Mouse (Mus musculus) kidney, postnatal 4 days (tissue): ENCODE data around the gene L3mbtl3.

Source experiments
- DNase-seq, 2 experiments: peaks; one replicate each; pipeline ENCODE4 v3.0.0; 2021; ENCODE audit warnings: mixed read lengths in 2 of 2

L3mbtl3 gene

GRCm38 (mm10) chr10:26333966-26334365 lies 41.8 kb downstream of the L3mbtl3 start:
- no peak for DNase-seq

DNA sequence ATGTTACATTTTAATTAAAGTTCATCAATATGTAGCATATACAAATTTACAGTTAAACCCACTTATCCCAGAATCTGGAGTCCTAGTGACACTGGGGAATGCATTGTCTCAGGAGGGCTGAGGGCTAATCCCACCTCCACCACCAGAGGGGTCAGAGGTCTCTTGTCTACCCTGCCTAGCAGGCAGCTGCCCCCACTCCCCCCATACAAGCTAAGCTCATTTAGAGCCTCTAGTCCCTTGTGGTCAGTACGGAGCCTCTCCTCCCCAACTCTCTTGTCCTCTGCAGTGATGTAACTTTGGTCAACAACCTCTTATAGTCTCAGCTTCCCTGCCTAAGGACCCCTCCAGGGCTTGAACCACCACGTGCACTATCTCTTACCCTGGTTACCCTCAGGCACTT lies 43.0 kb downstream of the L3mbtl3 start:
- no peak for DNase-seq

DNA sequence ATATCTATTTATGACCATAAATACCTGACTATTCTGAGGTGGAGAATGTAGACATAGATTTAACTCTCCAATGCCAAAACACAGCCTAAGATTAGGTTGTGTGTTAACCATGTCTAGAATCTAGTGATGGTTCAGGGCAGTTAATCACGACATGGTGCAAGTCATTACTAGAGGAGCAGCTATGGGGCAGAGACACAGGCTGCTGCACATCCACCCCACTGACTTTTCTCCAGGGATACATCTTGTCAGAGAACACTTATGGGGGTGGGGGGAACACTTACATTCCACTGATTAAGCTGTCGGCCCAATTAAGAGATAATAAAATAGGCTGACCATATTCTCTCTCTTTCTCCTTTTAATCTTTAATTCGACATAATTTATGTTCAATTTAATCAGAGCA lies 46.9 kb downstream of the L3mbtl3 start:
- DNase-seq: no peak

DNA sequence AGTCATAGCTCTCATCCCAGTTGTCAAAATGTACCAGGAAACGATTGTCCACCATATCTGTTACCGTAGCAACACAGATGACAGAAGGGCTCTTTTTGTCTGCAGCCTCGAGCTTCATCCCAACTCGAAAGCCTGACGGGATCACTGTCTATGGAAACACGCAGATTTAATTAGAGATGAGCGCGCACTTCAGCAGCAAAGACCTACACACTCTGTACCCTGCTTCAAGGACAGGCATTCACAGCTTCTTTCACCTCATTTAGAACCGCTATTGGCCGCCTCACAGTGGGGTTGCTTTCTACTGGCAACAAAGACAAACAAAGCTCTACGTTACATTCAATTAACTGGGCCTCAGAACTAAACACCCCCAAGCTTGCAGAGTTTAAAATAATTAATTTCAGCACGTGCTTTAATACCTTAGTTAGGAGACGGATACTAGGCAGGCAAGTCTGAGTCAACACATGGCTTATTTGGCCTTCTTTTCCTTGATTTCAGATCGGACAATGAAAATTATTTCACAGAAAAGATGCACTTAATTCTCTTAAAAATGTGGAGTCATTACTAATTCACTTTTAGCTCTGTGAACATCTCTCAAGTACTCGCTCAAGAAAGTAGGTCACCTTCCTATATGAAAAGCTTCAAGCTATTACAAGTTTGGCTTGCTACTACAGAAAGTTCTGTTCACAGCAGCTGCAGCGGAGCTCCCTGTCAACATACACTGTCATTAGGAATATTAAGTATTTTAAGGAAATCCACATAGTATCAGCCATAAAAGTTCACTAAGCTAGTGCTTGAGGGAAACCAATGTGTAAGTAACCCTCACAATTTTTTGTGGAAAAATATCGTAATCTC lies 47.9 kb downstream of the L3mbtl3 start:
- DNase-seq: no peak

- DNase-seq: no peak
Measured at GRCm38 (mm10) chr10:26327291-26327690, 48.5 kb downstream of the L3mbtl3 start.

DNA sequence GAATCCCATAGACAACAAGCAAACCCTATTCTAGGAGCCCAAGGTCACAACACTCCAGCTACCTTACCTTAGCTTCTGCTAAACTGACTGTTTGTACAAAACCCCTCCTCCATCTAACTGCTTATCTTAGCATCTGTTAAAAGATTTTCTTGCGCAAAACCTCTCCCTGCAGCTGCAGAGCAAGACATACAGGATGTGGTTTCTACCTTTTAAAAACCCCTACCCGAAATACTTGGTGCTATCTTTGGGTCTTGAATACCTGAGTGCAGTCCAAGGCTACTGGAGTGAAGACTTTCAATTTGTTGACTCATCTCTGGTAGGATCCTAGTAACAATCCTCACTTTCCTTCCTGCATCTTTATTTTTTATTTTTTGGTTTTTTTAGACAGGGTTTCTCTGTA lies 50.5 kb downstream of the L3mbtl3 start:
- DNase-seq: no peak

DNA sequence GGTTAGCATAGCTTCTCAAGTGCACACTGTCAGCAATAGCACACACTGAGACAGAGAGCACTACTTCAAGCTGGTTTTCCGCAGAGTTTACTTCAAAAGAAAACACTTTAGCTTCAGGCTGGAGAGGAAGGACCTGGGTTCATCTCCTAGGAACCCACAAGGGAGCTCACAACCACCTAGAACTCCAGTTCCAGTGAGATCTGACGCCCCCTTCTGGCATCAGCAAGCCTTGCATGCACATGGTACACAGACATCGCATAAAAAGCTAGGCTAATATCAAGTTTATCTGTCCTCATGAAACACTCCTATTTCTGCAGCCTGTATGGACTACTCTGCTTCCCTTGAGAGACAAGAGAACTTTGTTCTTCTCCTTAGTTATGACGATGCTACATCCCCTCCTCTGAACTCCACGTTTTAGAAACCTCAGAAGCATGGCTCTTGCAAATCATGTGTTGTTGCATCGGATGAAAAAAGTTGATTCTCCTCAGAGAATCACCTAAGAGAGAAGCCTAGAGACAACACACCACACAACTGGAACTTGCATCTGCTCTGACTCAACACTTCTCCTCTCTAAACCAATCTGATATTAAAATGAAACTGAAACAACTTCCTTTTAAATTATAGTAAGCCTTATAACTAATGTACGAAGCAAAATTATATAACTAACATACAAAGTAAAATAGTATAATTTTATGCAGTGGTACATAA lies 53.3 kb downstream of the L3mbtl3 start:
- no peak for DNase-seq

GRCm38 (mm10) chr10:26320679-26321078 lies 55.1 kb downstream of the L3mbtl3 start:
- no peak for DNase-seq

DNA sequence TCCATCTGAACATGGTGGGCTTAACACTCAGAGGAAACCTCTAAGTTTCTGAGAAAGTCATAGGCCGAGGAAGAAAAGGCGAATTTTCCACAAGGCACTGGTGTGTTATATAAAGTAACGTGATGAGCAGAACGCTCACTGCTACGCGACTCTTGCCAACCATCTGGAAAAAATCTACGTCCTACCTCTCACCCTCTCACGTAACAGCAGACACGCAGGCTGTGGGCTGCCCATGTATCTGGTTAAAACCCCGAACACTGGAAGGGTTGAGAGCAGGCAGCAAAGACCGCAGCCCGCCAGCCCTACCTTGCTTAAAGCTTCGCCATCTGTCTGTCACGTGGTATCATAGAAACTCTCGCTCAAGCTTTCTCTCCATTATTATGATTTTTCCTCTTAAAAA lies 61.4 kb downstream of the L3mbtl3 start:
- DNase-seq: no peak

DNA sequence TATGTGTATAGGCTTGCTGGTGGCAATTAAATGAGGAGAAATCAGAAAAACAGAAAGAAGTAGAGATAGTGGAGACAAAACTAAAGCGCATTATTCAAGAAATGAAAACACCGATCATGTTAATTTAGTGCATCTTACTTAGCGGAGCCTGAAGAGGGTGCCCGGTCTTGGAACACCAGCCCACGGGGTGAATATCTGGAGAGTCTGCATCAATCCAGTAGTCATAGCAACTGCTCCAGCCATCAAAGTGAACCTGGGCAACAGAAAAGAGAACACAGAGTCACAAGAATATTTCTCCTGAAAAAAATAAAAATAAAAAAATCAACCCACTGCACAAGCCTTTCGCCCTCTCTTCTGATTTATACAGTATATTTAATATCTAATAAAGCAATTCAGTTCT lies 72.3 kb downstream of the L3mbtl3 start:
- no peak for DNase-seq

- DNase-seq: no peak
Measured at GRCm38 (mm10) chr10:26302336-26302735, 73.4 kb downstream of the L3mbtl3 start.

DNA sequence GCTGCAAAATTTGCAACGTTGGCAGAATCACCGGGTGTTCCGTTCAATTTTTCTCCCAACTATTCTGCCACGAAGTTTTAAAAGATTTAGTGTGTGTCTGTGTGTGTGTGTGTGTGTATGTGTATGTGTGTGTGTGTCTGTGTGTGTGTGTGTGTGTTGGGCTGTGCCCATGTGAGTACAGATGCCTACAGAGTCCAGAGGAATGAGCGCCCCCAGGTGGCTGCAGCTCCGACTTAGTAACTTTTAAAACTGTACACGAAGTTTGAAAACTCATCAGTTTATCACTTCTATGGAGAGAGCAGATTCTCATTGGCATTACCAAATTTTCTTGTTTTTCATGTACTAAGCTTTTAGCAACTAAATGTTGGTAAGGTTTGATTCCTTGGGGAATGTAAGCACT lies 78.1 kb downstream of the L3mbtl3 start:
- DNase-seq: no peak

DNA sequence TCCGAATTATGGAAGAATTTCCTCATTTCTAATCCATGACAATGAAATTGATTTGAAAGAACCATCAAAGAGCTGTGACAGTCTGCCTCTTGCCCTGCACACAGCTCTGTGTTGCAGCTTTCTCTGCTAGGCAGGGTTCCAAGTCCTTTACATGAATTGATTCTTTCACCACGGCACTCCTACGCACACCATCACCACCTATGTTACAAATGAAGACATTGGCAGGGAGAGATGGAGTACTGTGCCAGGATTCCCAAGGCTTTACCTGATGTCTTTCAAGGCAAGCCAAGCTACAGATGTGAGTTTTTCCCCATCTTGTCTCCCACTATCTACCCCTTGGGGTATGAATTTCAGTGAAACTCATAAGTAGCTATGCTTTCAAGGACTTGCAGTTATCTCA lies 78.6 kb downstream of the L3mbtl3 start:
- DNase-seq: no peak

- no peak for DNase-seq
Measured at GRCm38 (mm10) chr10:26287136-26287535, 88.6 kb downstream of the L3mbtl3 start.

DNA sequence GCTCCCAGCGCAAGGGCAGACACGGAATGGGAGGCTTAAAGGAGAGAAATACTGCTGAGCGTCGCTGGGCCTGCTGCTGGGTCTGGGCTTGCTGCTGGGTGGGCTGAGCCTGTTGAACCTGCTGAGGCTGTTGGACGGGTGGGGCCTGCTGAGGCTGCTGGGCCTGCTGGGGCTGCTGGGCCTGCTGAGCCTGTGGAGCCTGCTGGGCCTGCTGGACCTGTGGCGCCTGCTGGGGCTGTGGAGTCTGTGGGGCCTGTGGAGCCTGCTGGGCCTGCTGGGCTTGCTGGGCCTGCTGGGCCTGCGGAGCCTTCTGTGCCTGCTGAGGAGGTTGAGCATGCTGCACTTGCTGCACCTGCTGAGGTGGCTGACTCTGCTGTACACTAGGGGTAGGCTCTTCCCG lies 95.8 kb downstream of the L3mbtl3 start:
- DNase-seq: no peak

- no peak for DNase-seq
Measured at GRCm38 (mm10) chr10:26275414-26275813, 100.4 kb downstream of the L3mbtl3 start.

DNA sequence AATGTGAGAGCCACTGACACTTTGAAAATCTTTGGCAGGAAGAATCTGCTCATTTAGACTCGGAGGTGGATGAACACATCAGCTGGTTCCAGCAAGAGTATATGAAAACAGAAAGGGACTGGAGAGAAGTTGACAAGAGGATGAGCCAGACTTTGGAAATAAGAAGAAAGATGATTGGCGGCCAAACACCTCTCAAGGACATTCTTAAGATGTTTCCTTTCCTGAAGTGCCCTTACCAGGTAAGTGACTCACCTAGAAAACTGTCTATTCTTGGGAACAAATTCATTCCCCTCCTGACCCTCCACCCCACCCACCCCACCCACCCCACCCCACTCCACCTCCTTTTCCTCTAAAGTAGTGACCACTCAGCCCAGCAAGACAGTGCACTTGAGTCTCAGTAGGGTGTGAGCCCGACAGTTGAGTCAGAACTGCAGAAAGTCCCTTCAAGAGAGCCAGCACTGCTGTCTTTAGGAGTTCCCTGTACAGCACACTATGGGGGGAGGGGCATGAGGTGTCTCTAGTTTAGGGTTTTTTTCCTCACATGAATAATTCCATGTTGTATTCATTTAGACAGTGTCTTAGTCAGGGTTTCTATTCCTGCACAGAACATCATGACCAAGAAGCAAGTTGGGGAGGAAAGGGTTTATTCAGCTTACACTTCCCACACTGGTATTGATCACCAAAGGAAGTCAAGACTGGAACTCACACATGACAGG lies 111.9 kb downstream of the L3mbtl3 start:
- DNase-seq: no peak

GRCm38 (mm10) chr10:26259908-26260307 lies 115.9 kb downstream of the L3mbtl3 start:
- DNase-seq: no peak

DNA sequence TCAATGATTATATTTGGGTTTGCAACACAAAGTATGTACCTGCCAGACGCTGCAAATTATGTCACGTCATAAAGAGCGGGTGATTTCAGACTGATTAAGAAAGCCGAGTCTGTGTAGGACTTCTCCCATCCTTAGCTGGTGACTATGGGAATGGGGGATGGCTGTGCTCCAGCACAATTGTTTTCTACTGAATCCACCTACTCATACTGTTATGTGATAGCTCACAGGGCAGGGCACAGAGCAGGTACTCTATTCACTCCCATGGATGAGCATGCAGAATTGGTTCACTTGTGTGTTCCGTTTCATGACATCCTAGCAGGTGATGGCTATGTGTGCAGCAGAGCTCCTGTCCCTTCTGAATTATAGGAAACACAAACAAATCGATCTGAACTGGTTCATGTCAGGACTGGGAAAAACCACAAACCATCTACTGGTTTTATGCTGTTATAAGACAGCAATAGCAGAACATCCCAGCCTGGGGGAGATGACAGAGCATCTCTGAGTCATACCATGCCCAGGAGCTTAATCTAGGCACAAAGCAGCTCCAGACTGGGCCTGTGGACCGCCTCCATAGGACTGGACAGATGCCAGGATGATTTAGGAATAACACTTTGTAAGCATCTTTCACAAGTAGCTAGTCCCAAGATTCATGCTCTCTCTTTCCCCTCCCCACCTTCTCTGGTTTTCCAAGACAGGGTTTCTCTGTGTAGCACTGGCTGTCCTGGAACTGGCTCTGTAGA lies 126.2 kb downstream of the L3mbtl3 start:
- DNase-seq: no peak

DNA sequence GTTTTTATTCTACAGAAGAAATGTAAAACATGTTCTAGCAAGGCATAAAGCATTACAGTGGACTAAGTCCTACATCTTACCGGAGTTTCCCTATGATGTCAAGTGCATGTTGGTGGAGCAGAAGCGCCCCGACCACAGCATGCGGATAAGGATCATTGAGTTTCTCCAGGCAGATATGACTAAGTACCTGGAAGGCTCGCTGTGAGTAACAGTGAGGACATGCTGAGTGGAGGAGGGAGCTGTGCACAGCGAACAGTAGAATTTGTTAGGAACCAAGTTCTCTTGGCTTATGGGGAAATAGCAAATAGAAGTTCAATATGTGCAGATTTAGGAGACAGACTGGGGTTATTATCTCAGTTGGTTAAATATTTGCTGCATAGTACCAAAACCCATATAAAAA lies 131.3 kb downstream of the L3mbtl3 start:
- no peak for DNase-seq

DNA sequence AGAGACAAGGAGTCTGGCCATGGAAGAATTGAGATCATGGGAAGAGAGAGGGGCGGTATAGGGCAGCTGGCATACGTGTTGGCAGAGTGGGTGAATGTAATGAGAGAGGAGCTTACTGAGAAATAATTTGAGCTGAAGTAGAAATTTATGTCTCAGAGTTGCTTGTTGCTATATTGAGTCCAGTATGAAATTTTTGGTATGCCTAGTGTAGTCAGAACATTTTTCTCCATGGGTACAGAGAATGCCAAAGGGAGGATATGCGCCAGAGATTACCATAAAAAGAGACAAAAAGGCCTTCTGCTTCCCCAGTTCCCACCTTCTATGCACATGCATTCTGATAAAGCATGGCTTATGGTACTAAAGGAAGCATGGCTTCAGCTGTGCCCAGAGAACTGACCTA lies 132.6 kb downstream of the L3mbtl3 start:
- no peak for DNase-seq

- DNase-seq: no peak
Measured at GRCm38 (mm10) chr10:26239090-26239489, 136.7 kb downstream of the L3mbtl3 start.

DNA sequence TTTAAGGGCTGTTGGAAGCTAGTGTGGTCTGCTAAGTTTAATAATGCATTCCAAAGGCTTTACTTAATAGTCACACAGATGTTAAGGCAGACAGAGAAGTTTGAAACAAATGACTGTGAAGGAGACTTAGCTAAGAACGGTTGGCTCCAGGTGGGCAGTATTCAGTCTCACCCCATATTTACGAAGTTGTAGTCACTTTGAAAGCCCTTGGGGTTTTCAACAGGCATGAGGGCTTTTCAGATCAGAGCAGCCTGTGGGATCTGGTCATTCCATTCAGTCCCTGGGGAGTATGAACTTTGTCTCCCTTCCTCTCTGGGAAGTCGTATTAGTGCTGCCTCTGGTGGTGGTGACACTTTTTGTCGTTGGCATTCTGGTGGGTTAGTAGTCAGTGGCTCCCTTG lies 137.2 kb downstream of the L3mbtl3 start:
- DNase-seq: no peak
